Mouse (Mus musculus) lung, adult 2 months (tissue): Measurements from ENCODE around the gene Hist1h1e.

Experiments used
- CTCF ChIP-seq: fragments of 200-500 bp; IDR thresholded peaks from 2 replicates; pipeline ENCODE4 v1.5.1; 2011; ENCODE audit warnings: mild to moderate bottlenecking, low read length, control low read depth; ENCODE audit not compliant: insufficient read depth
- POLR2A ChIP-seq: fragments of 200-500 bp; IDR thresholded peaks from 2 replicates; pipeline ENCODE4 v1.6.1; 2011; ENCODE audit warnings: low read depth, mild to moderate bottlenecking, control low read depth, low read length, borderline replicate concordance; ENCODE audit errors: extremely low read depth

GRCm38 (mm10) chr13:23609844-23610243 is 12.5 kb downstream of the Hist1h1e start:
- TF ChIP-seq CTCF, result no peak
- no peak for TF ChIP-seq POLR2A
